Mouse (Mus musculus): ENCODE data around the gene Mtmr12. TPM values are rescaled to one million over a fixed set of nuclear protein-coding genes. Genes with fewer than 3 reads are reported as not detected.

Gene Mtmr12
- polyA plus RNA-seq, 1 experiment: 30.5 TPM

- no peak overlapping the region for H3K27ac ChIP-seq (ENCODE audit: insufficient read depth, low read length)
- H3K4me1 ChIP-seq (ENCODE audit: control insufficient read depth, insufficient read depth, low read length): no peaks in the 10 kb centered on the region
- TF ChIP-seq CTCF (IDR thresholded peaks at IDR 0.05; ENCODE audit: extremely low read depth, insufficient read depth, low read length) (no peak), POLR2A (IDR thresholded peaks at IDR 0.05; ENCODE audit: extremely low read depth, insufficient read depth, low read length) (no peak)
- no peak overlapping the region for H3K4me3 ChIP-seq (ENCODE audit: insufficient read depth, low read length)
Observed at GRCm38 (mm10) chr15:12291757-12292156, 86.9 kb downstream of the Mtmr12 start.

GRCm38 (mm10) chr15:12296228-12296627 lies 91.4 kb downstream of the Mtmr12 start:
- no peak overlapping the region for H3K4me3 ChIP-seq (ENCODE audit: insufficient read depth, low read length)
- H3K27ac ChIP-seq (ENCODE audit: insufficient read depth, low read length): no peak overlapping the region
- H3K4me1 ChIP-seq (ENCODE audit: control insufficient read depth, insufficient read depth, low read length): no peaks in the 10 kb centered on the region
- TF ChIP-seq CTCF (IDR thresholded peaks at IDR 0.05; ENCODE audit: extremely low read depth, insufficient read depth, low read length): no peak
- TF ChIP-seq POLR2A (IDR thresholded peaks at IDR 0.05; ENCODE audit: extremely low read depth, insufficient read depth, low read length): no peak

- no peak overlapping the region for H3K27ac ChIP-seq (ENCODE audit: insufficient read depth, low read length)
- H3K4me3 ChIP-seq (ENCODE audit: insufficient read depth, low read length): no peak overlapping the region
- no peaks in the 10 kb centered on the region for H3K4me1 ChIP-seq (ENCODE audit: control insufficient read depth, insufficient read depth, low read length)
- no peak for TF ChIP-seq POLR2A (IDR thresholded peaks at IDR 0.05; ENCODE audit: extremely low read depth, insufficient read depth, low read length)
- no peak for TF ChIP-seq CTCF (IDR thresholded peaks at IDR 0.05; ENCODE audit: extremely low read depth, insufficient read depth, low read length)
Observed at GRCm38 (mm10) chr15:12298231-12298737, 93.5 kb downstream of the Mtmr12 start.

GRCm38 (mm10) chr15:12301771-12302170 lies 96.9 kb downstream of the Mtmr12 start:
- H3K4me3 ChIP-seq (ENCODE audit: insufficient read depth, low read length): no peak overlapping the region
- H3K27ac ChIP-seq (ENCODE audit: insufficient read depth, low read length): no peak overlapping the region
- H3K4me1 ChIP-seq (ENCODE audit: control insufficient read depth, insufficient read depth, low read length): no peaks in the 10 kb centered on the region
- TF ChIP-seq CTCF (IDR thresholded peaks at IDR 0.05; ENCODE audit: extremely low read depth, insufficient read depth, low read length): no peak
- no peak for TF ChIP-seq POLR2A (IDR thresholded peaks at IDR 0.05; ENCODE audit: extremely low read depth, insufficient read depth, low read length)

GRCm38 (mm10) chr15:12306188-12307071 lies 101.6 kb downstream of the Mtmr12 start:
- H3K27ac ChIP-seq (ENCODE audit: insufficient read depth, low read length): no peak overlapping the region
- no peak for TF ChIP-seq POLR2A (IDR thresholded peaks at IDR 0.05; ENCODE audit: extremely low read depth, insufficient read depth, low read length)
- TF ChIP-seq CTCF (IDR thresholded peaks at IDR 0.05; ENCODE audit: extremely low read depth, insufficient read depth, low read length): no peak
- no peaks in the 10 kb centered on the region for H3K4me1 ChIP-seq (ENCODE audit: control insufficient read depth, insufficient read depth, low read length)
- H3K4me3 ChIP-seq (ENCODE audit: insufficient read depth, low read length): no peak overlapping the region

- no peak overlapping the region for H3K27ac ChIP-seq (ENCODE audit: insufficient read depth, low read length)
- H3K4me3 ChIP-seq (ENCODE audit: insufficient read depth, low read length): no peak overlapping the region
- TF ChIP-seq POLR2A (IDR thresholded peaks at IDR 0.05; ENCODE audit: extremely low read depth, insufficient read depth, low read length) (no peak), CTCF (IDR thresholded peaks at IDR 0.05; ENCODE audit: extremely low read depth, insufficient read depth, low read length) (no peak)
- no peaks in the 10 kb centered on the region for H3K4me1 ChIP-seq (ENCODE audit: control insufficient read depth, insufficient read depth, low read length)
Observed at GRCm38 (mm10) chr15:12307114-12307513, 102.3 kb downstream of the Mtmr12 start.

GRCm38 (mm10) chr15:12308539-12308938 lies 103.7 kb downstream of the Mtmr12 start:
- Histone ChIP-seq H3K4me3 (ENCODE audit: insufficient read depth, low read length) (no peak overlapping the region), H3K4me1 (ENCODE audit: control insufficient read depth, insufficient read depth, low read length) (no peaks in the 10 kb centered on the region), H3K27ac (ENCODE audit: insufficient read depth, low read length) (no peak overlapping the region)
- TF ChIP-seq POLR2A (IDR thresholded peaks at IDR 0.05; ENCODE audit: extremely low read depth, insufficient read depth, low read length): no peak
- no peak for TF ChIP-seq CTCF (IDR thresholded peaks at IDR 0.05; ENCODE audit: extremely low read depth, insufficient read depth, low read length)

- Histone ChIP-seq H3K27ac (ENCODE audit: insufficient read depth, low read length) (no peak overlapping the region), H3K4me1 (ENCODE audit: control insufficient read depth, insufficient read depth, low read length) (no peaks in the 10 kb centered on the region), H3K4me3 (ENCODE audit: insufficient read depth, low read length) (no peak overlapping the region)
- no peak for TF ChIP-seq CTCF (IDR thresholded peaks at IDR 0.05; ENCODE audit: extremely low read depth, insufficient read depth, low read length)
- no peak for TF ChIP-seq POLR2A (IDR thresholded peaks at IDR 0.05; ENCODE audit: extremely low read depth, insufficient read depth, low read length)
Observed at GRCm38 (mm10) chr15:12310676-12311075, 105.8 kb downstream of the Mtmr12 start.

- TF ChIP-seq CTCF (IDR thresholded peaks at IDR 0.05; ENCODE audit: extremely low read depth, insufficient read depth, low read length) (no peak), POLR2A (IDR thresholded peaks at IDR 0.05; ENCODE audit: extremely low read depth, insufficient read depth, low read length) (no peak)
- H3K4me3 ChIP-seq (ENCODE audit: insufficient read depth, low read length): no peak overlapping the region
- H3K4me1 ChIP-seq (ENCODE audit: control insufficient read depth, insufficient read depth, low read length): no peaks in the 10 kb centered on the region
Observed at GRCm38 (mm10) chr15:12311465-12311864, 106.6 kb downstream of the Mtmr12 start.

GRCm38 (mm10) chr15:12313255-12313654 lies 108.4 kb downstream of the Mtmr12 start:
- TF ChIP-seq POLR2A (IDR thresholded peaks at IDR 0.05; ENCODE audit: extremely low read depth, insufficient read depth, low read length): no peak
- Histone ChIP-seq H3K27ac (ENCODE audit: insufficient read depth, low read length) (no peak overlapping the region), H3K4me3 (ENCODE audit: insufficient read depth, low read length) (no peak overlapping the region), H3K4me1 (ENCODE audit: control insufficient read depth, insufficient read depth, low read length) (no peaks in the 10 kb centered on the region)

More at GRCm38 (mm10) chr15:12311465-12311864, 106.6 kb downstream of the Mtmr12 start:
- no peak overlapping the region for H3K27ac ChIP-seq (ENCODE audit: insufficient read depth, low read length)

All from cortical plate, adult 2 months (tissue).